Mouse (Mus musculus) T-helper 1 cell (primary cell): ENCODE results near the gene Als2cr12.

ENCODE experiments used
- in situ Hi-C: fragments of 300-600 bp; cut with MboI, MseI; formaldehyde crosslinking; loops from one replicate; pipeline ENCODE4 v1.15.1; 2025; ENCODE audit warnings: high pct_unique_total_duplicates

The Als2cr12 gene

DNA sequence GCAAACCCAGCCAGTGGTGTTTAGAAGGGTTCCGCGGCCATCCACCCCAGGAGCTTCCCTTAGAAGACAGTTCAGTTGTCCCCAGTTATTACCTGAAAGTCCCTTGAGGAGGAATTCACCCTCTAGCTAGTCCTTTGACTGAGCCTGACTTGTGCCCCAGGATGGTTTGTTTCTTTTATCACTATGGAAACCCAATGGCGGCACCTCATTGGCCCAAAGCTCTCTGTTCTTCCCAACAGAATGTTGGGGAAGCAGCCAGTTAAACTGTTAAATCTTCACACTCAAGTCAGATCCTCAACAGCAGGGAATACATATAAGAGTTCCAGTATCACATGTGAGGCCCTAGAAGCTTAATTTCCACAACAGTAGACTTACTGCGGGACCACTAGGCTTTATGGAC is at the start of gene Als2cr12:
Gene Als2cr12 (minus strand): TSS at position 180 of the 400 bp plus-strand sequence.
- in situ Hi-C loops = loop anchor here (5.0 kb wide), 1 partner anchor 201 kb away; no protein-coding TSS in a partner anchor

DNA sequence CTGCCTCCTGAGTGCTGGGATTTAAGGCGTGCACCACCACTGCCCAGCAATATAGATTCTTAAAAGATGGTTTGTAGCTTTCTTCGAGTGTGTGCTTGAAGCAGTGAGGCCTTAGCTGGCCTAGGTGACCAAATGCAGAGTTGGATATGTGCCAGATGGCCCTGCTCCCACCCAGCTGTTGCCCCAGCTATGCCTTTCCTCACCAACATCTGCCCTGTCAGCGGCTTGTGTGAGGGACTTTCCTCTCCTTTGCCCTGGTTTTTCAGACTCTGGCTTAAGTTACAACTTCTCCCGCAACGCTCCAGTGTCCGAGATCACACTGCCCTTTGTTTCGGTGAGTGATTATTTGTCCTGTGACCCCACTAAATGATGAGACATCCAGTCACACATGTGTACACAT is 48.9 kb upstream of the Als2cr12 start:
- in situ Hi-C loops = no loop called here

DNA sequence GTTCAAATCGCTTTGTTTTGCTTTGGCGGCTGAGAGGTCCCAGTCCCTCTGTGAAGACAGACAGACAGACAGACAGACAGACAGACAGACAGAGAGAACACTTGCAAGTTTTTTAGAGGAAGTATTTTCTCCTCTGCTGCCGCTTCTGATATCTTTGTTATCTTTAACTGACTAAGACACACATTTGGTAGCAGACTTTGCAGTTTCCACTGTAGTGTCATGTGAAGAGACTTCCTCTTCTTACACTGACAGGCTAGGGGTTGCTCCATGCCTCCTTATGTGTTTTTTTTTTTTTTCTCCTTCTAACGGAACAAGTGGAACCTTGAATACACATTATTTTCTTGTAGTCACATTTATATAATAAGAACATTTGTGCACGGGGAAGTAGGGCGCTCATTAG is 47.5 kb upstream of the Als2cr12 start:
- in situ Hi-C loops = no loop called here

DNA sequence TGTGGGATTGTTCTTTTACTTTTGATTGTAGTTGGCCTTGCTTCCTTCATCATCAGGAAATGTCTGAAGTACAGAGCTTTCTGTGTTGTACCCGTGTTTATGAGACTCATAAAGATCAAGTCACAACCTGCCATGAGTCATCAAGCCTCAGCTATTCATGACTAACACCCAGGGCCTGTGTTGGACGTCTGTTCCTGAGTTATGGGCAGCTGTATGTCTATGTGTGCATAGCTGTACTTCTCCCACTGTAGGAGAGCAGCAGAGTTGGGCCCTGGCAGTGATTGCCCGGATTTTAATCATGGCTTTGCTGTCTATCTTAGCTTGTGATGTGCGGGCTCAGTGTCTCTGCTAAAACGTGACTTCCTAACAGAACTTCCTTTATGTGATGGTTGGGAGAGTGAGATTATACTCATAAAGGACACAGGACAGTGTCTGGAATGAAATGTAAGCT is 46.8 kb upstream of the Als2cr12 start:
- in situ Hi-C loops = no loop called here

DNA sequence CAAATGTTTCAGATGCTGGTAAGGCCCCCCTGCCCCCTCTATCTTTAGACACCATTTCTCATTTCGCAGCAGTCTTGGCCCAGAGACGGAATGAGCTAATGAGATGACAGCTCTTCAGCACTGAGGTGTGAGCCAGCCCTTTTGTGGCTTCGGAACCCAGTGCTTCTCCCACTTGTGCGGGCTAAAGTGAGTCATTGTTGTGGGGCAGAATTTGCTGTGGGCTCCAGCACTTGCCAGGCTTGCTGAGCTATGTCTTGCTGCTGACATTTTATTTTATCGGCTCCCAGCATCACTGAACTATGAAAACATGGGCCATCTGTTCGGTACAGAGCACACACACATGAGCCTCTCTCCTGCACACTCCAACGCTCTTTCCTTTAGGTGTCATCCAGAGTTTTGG is 43.7 kb upstream of the Als2cr12 start:
- in situ Hi-C loops = no loop called here

DNA sequence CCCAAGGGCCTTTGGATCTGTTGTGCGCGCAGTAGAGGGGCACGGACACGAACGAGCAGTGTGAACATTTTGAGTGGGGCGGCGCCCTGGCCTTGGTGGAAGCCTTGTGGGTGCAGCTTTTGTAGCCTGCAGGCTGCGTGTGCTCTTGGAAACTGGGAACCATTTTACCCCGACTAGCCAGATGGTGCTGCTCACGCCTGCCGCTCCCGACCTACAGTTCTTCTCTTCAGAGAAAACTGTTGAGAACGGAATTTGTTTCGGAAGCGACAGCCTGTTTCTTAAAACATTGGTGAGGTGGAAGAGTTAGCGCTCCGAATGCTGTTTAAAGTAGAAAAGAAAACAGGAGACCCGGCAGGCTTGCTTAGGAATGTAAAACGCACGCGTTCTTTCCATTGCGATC is 41.2 kb upstream of the Als2cr12 start:
- in situ Hi-C loops = no loop called here

DNA sequence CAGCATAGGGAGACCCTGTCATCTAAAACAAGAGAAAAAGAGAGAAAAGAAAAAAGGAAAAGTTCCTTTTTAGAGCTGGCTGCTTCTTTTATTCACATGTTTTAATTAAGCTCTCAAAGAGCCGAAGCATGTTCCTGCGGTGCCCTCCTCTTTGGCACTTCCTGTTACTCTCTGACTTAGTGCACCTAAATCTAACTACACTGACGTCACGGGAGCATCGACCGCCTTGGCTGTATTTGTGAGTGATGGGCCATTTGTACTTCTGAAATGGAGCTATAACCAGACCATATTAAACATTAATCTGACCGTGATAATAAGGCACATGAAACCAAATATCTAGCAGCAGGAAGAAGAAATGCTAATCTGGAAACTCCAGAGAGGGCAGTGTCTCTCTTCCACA is 40.2 kb upstream of the Als2cr12 start:
- in situ Hi-C loops = no loop called here

DNA sequence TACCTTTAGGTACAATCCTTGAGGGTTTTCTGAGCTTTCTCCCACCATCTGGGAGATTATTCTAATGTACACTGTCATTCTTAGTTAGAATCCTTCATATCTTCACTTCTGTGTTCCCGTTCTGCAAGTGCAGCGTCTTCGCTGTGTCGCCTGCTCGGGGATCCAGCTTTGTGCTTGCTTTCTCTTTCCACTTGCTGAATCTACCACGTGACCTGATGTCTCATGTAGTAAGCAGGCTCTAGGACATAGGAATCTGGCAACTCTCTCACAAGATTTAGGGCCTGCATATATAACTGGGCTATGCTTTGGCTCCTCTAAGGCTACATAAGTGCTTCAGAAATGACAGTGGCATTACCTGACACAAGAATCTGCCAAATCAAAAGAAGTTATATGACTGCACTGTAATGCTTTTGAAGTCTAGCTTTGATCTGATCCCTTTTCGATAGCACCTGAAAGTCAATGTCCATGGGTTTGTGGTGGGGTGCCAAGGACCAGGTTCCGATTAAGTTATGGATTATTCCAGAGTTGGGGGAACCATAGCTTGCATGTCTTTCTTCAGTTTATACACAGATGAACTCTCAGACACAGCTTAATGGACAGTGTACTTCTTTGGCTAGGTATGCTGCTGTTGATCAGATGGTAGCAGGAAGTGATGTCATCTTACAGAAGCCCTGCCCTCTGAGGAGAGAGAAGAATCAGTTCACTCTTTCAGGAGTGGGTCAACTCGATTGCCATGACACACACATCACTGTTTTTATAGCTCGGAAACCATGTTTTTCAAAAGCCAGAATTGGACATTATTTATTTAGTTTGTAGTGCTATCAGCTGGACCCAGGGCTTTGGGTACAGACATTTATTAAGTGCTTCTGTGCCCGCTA is 38.5 kb upstream of the Als2cr12 start:
- in situ Hi-C loops = no loop called here

DNA sequence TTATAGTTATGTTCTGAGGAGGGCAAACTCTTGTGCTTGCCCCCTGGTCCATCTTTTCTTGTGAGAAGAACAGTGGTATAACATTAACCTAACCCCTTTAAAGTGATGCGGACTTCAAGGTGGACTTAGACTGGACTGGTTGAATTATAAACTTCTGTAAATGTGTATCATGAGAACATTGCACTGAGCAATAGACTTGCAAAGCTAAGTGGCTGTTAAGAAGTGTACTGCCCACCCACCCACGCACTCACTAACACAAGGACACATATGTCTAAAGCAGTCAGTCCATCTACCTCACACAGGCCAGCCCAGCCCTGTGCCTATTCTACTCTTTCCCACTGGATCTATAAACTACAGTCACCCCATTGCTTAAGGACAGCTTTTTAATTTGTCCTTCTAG is 37.8 kb upstream of the Als2cr12 start:
- in situ Hi-C loops = no loop called here

DNA sequence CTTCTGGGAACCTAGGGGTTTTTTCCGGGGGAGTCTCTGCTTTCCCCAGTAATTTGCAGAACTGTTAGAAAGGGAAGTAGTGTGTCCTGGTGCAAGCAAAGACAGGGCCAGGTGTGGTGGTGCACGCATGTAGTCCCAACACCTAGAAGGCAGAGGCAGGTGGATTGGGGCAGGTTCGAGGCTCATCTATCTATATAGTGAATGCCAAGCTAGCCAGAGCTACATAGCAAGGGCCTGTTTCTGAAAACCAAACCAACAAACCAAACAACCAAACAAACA is 32.7 kb upstream of the Als2cr12 start:
- in situ Hi-C loops = no loop called here

DNA sequence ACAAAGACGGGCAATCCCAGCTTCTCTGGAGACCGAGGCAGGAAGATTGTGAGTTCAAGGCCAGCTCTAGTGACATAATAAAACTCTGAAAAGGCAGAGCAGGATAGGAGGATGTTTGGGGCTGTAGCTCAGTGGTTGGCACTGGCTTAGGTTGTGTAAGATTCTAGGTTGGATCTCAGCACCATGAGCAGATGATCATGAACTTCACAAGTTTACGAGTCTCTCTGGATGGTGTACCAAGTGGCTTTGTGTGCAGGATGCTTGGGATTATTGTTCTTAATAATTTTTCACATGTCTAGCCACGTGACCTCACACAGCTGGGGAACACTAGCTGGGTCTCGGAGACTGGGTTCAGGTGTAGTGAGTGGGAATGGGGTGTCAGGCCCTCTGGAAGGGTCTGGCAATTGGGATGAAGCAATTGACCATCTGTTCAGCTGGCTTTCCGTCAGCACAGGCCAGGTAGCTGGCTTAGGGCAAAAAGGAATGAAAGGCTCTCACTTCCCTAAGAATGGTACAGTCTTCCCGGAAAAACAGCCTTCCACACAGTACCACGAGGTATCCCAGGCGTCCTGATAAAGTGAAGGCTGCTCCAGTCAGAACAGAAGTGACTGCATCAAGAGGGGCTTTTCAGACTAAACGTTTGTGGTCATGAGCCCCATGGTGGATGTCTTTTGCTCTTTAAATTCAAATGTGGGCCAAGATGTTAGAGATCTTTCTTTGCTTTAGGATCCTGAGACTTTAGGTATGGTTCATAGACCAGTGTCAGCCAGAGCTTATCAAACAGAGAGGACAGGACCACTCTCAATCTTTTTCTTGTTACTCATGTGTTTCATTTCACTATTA is 32.2 kb upstream of the Als2cr12 start:
- in situ Hi-C loops = no loop called here

DNA sequence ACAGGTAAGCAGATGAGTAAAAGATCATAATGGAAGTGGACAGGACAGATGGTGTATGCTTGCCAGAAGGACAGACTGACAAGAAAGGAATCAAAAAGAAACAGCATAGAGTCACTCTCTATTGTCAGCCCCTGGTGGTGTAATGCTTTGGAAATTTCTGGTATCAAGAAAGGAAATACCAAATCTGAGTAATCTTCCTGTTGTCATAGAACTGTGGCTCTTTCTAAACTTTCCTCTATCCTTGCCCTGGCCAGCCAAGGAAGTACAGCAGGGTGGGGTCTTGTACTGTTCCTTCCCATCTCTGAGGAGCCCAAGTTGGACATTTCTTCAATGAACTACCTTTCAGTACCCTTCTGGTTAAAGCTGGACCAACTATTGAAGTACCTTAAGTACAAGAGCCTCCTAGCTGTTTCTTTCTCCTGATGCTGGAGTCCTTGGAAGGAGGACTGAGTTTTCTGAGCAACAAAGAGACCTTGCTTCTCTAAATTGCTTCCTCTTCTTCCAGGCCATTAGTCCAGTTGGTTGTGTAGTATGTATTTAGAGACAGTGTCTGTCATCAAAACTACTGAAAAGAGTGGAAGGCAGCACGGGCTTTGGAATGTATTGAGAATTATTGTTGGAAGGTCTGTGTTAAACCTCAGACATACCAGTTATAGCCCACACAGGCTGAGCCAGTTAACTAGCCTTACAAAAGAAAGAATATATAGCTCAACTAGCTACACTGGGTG is 31.4 kb upstream of the Als2cr12 start:
- in situ Hi-C loops = no loop called here

DNA sequence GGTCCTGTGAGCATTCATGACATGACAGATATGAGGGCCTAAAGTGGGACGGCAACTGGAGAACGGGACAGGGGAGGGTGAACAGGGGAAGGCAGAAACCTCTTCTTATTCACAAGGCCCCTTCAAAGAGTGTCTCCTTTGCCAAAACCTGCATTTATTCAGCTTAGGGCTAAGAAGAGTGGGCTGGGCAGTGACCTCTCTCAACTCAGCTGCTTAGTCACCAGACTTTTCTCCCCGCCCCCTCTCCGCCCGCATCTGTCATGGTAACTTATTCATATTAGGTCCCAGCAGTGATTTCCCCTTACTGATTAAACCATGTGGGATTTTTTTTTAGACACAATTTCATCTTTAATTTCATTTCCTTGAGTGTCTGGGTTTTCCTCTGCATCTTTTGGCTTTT is 30.0 kb upstream of the Als2cr12 start:
- in situ Hi-C loops = no loop called here

DNA sequence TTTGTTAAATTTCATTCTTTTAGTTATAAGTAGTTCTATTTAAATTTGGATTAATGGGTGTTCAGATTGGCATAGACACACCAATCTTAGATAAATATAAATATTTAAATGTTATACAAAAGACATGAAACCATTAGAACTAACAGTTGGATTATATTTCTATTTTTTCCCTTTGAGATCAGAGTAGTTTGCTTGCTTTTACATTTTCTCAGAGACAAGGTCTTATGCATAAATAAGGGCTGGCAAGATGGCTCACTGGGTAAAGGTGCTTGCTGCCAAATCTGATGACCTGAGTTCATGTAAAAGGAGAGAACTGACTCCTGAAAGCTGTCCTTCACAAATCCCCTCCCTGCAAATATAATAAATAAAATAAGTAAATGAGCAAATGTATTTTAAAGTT is 29.3 kb upstream of the Als2cr12 start:
- in situ Hi-C loops = no loop called here

DNA sequence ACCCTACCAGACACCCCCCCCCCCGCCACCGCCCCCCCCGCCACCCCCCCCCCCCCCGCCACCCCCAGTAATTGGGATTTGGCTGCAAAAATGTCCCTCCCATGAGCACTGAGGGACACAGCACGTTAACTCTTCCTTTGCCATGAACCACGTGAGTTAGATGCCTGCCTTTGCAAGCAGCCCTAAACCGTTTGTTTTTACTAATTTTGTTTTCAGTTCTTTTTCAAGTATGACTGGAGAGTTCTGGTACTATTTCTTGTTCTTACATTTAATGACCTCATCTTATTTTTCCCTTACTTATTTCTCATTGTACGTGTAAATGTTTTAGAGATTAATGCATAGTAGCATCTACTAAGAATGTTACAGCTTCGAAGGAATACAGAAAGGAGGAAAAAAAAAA is 28.7 kb upstream of the Als2cr12 start:
- in situ Hi-C loops = no loop called here

DNA sequence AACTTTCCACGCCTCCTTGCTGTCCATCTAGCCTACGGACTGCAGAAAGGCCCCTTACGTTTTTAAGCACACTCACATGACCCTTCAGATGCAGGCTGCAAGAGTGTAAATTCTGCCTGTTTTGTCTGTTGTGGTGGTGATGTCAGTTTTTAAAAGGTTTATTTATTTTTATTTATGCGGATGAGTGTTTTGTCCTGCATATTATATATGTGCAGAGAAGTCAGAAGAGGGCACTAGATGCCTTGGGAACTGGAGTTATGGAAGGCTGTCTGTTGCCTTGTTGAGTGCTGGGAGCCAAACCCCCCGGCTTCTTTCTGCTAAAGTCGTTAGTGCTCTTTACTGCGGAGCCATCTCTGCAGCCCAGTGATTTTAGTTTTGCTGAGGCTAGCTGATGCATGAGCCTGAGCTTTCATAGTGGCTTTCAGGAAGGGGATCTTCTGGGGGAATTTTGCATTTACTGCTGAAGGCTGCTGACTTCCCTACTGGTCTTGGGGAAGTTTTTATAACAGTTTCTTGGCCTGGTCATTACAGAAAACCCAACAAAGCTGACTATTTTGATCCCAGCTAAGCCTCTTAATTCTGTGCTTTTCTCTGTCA is 28.1 kb upstream of the Als2cr12 start:
- in situ Hi-C loops = no loop called here

DNA sequence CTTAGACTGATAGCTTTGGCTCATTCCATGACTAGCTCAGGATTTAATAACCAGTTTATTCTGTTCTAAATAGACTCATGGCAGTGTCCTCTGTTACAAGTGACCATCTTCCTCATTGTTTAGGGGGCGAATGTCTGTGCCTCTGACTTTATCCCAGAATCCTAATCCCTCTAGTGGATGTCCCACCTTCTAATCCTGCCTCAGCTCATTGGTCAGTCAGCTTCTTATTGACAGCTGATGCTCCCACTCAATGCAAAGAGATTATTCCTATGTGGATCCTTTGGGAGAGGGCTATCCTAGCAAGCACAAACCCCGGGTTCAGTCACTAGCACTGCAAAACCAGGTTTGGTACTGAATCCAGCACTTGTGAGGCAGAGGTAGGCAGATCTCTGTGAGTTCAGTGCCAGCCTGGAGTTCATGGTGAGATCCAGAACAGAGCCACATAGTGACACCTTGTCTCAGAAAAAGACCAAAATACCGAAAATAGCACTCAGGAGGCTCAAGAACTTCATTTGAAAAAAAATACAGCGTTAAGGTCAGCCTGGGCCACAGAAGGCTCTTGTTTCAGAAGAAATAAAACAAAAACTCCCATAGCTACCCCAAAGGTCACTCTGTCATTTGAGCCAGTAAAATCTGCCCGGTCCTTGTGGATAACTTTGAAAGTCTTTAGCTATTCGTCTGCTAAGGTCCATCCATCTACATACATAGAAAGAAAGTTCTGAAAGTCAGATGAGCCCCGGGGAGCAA is 27.4 kb upstream of the Als2cr12 start:
- in situ Hi-C loops = no loop called here

DNA sequence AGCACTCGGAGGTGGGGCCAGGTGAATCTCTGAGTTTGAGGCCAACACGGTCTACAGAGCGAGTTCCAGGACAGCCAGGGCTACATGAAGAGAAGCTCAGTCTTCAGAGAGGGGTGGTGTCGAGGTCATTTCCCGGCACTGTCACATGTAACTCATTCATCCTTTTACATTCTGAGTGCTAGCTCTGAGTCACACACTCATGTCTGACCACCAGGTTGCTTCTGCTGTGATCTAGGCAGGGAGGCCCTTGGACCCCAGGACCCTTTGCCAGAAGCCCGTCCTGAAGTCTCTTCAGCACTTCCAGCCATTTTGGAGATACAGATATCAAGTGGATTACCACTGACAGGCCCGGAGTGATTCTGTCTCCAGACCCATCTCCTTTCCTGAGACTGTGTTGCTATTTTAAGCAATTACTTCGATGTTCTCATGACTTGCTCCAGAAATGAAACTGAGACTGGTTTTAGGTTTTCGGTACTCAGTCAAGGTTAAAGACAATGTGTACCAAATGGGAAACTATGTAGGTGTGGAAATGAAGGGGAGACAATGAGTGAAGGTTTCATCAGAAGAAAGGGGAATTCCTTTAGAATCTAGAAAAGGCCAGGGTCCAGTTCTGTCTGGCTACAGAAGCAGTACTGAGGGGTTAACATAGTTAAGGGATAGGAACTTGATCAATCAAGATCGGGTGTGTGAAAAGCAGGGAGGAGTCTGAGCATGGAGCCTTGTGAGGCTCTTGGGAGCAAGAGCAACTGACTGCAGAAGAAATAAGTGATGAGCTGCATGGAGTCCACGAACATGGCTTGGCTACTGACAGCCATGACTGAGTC is 26.5 kb upstream of the Als2cr12 start:
- in situ Hi-C loops = no loop called here

DNA sequence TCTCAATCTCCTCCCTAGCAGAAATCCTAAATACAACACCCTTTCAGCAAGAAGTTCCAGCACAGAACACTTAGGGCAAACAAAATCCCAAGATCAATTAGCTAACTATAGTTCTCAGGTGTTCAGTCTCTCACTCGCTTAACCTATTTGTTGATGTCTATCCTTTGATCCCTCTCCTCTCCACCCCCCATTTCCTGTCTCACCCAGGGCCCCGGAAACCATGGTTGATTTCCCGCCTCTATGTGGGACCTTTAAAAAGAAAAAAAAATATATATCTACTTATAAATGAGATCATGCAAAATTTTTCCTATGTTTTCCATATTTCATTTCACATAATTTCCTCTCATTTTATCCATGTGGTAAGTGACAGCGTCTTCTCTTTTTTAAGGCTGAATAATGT is 25.2 kb upstream of the Als2cr12 start:
- in situ Hi-C loops = no loop called here

DNA sequence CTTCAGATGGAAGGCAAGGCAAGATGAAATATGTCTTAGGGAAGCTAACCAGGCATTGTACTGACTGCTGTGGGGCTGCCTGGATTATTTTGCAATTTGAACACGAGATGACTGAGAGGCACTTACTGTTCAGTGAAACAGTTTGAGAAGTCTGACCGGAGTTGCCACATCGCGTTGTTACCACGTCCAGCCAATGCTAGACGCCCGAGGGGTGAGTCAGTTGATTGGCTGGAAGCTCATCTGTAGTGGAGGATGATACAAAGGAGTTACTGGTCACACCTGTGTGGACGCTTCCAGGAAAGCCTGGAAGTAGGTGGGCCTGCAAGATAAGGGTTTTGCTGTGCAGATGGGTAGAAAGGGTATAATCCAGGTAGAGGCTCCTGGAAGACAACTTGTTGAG is 24.3 kb upstream of the Als2cr12 start:
- in situ Hi-C loops = no loop called here
